Mouse (Mus musculus) embryonic facial prominence, embryonic 12.5 days (tissue): ENCODE measurements around the gene Dffb. TPM values are rescaled to one million over a fixed set of nuclear protein-coding genes. Genes with fewer than 3 reads are reported as not detected.

Experiments used
- ATAC-seq: fragments of 200-750 bp; cut with Nextera tagmentation; 2 replicates; pipeline ENCODE4 v1.8.0; 2017; ENCODE audit not compliant: insufficient number of reproducible peaks, insufficient read depth, low FRiP score, low TSS enrichment
- H3K27ac ChIP-seq: fragments of 300-500 bp; sonication (generic); 2 replicates; pipeline ENCODE4 v1.5.1; 2016; ENCODE audit warnings: mild to moderate bottlenecking
- H3K27me3 ChIP-seq: fragments of 300-500 bp; sonication (generic); 2 replicates; pipeline ENCODE4 v1.6.1; 2016; ENCODE audit warnings: mild to moderate bottlenecking, moderate library complexity
- H3K36me3 ChIP-seq: fragments of 300-500 bp; sonication (generic); 2 replicates; pipeline ENCODE4 v1.6.1; 2016; ENCODE audit warnings: mild to moderate bottlenecking
- H3K4me1 ChIP-seq: fragments of 300-500 bp; sonication (generic); 2 replicates; pipeline ENCODE4 v1.6.1; 2016
- H3K4me2 ChIP-seq: fragments of 300-500 bp; sonication (generic); replicated peaks from 2 replicates; pipeline ENCODE4 v1.6.1; 2016; ENCODE audit warnings: mild to moderate bottlenecking, moderate library complexity
- H3K4me3 ChIP-seq: fragments of 300-500 bp; sonication (generic); 2 replicates; pipeline ENCODE4 v1.5.1; 2016; ENCODE audit warnings: mild to moderate bottlenecking
- H3K9ac ChIP-seq: fragments of 300-500 bp; sonication (generic); 2 replicates; pipeline ENCODE4 v1.6.1; 2016; ENCODE audit warnings: mild to moderate bottlenecking, moderate library complexity
- H3K9me3 ChIP-seq: fragments of 300-500 bp; sonication (generic); 2 replicates; pipeline ENCODE4 v1.6.1; 2016; ENCODE audit warnings: mild to moderate bottlenecking, moderate library complexity
- WGBS: fragments of 180-500 bp; shearing (Covaris S2); methylation state at CpG from one replicate; pipeline ENCODE4 v1.1.7; 2016; 5-methylcytosine and 5-hydroxymethylcytosine counted together
- polyA plus RNA-seq: library from polyadenylated mRNA; unstranded; fragments of >200 nt; fragmentation: Nextera tagmentation; extraction: Ambion mirVana; gene quantifications from 2 replicates; pipeline ENCODE4 v1.2.1, GENCODE M21; 2016

Dffb gene
- polyA plus RNA-seq, result 14.8 and 15.5 TPM in 2 replicates

DNA sequence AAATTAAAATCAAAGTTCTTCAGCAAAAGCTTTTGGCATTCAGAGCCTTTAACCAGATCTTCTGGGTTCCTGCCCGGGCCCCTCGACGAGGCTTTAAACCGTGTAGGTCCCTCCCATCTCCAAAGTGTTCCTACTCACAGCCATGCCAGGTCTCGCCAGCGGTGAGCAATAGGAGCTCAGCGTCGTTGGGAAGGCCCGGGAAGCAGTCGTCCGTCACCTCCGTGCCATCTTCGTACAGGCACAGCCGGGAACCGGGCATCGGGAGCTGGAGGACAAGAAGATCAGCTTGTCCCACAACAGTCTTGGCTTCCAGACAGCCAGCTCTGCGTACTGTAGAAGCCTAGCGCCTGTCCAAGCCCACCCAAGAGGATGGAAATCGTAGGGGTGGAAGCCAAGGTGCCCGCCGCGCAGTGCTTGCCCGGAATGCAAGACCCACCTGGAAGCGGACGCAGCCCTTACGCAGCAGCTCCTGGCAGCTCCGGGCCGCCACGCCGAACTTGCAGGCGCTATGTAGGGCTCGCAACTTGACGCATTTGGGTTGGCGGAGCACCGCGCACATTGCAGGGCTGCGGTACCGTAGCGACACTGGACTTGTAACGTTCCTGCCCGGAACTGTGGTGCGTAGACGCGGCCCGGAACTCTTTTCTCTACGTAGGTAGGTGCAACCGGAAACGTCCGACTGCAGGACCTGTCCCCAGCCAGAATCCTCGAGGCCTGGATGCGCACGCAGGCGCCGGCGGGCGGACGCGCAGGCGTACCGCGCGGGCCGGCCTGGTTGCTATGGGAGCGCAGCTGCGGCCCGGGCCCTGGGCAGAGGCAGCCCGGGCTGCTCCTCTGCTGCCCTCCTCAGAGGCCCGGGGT lies at the start of gene Dffb, which contains the start of gene Cep104:
Gene Dffb (minus strand): TSS at position 696 of the 861 bp plus-strand sequence.
Gene Cep104 (plus strand): TSS at position 764 of the 861 bp plus-strand sequence.
- Histone ChIP-seq H3K4me2 (peak within 1 kb of the TSS; percentile 94), H3K27me3 (no peaks in the 10 kb centered on the region), H3K4me3 (peak within 1 kb of the TSS; percentile 95), H3K27ac (peak within 1 kb of the TSS; percentile 60), H3K9me3 (no peaks in the 10 kb centered on the region), H3K9ac (peak within 1 kb of the TSS; percentile 89), H3K36me3 (peaks cover 32% of the 10 kb centered on the region), H3K4me1 (peaks cover 14% of the 10 kb centered on the region)
- 2% methylated on average over 68 of the region's 68 CpGs for WGBS
- ATAC-seq, result peak; percentile 95

DNA sequence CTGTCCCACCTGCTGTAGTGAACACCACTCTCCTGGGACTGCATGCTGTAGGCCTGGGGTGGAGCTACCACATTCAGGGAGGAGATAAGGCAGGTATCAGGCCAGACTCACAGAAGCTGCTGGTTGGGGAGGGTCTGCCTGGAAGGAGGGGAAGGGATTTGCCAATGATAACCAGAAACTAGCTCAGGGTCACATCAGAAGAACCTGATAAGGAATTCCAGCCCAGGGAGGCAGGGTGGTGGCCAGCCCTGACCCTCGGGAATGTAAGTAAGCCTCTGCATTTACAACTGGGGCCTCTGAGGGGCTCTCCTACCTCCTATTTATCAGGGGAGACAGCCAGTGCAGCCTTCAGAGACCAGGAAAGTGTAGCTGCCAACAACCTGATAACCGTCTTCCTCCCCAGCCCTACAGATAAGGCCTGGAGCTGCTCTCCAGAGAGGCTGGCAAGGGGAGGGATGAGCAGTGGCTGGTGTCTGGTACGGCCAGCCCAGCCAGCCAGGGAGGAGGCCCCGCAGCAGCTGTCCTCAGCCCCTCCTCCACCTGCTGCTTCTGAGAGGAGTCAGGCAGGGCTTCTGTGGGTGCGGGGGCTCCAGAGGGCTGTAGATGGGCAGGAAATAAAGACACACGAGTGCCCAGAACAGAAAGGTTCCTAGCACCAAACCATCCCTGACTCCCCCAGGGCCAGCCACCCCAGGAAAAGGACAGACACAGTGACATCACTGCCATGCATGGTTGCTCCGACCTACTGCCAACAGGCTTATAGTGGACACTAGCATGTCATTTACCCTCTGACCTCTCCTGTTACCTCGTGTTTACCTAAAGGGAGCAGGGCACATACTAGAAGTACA lies 49.1 kb upstream of the Dffb start:
- H3K9me3 ChIP-seq, result no peaks in the 10 kb centered on the region
- no peak overlapping the region for H3K4me2 ChIP-seq
- no peak overlapping the region for H3K27ac ChIP-seq
- H3K4me3 ChIP-seq, result no peak overlapping the region
- WGBS, result 25% methylated on average over 8 of the region's 8 CpGs
- peaks cover 32% of the 10 kb centered on the region for H3K36me3 ChIP-seq
- no peak overlapping the region for H3K9ac ChIP-seq
- peaks cover 34% of the 10 kb centered on the region for H3K27me3 ChIP-seq
- H3K4me1 ChIP-seq, result peaks cover 10% of the 10 kb centered on the region
- ATAC-seq, result no peak

DNA sequence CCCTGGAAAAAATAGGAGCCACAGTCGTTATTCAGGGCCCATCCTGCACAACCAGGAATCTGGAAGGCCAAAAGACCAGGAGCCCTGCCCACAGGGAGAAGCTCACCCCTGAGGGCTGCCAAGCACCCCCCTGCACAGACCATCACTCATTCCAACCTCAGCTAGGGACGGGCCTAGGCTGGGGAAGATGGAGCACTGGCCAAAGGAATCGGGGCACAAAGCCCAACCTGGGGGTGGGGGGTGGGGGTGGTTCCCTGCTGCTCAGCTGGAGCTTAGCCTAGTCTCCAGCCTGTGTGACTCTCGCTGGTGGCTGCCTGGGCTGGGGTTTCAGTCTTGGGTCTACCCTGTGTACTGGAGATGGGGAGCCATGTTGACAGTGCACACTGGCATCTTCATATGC lies 47.9 kb upstream of the Dffb start:
- Histone ChIP-seq H3K4me1 (peaks cover 10% of the 10 kb centered on the region), H3K36me3 (peaks cover 43% of the 10 kb centered on the region), H3K9ac (no peak overlapping the region), H3K27ac (no peak overlapping the region), H3K4me2 (no peak overlapping the region), H3K9me3 (no peaks in the 10 kb centered on the region), H3K4me3 (no peak overlapping the region), H3K27me3 (peaks cover 34% of the 10 kb centered on the region)
- 45% methylated on average over 4 of the region's 4 CpGs for WGBS
- no peak for ATAC-seq

DNA sequence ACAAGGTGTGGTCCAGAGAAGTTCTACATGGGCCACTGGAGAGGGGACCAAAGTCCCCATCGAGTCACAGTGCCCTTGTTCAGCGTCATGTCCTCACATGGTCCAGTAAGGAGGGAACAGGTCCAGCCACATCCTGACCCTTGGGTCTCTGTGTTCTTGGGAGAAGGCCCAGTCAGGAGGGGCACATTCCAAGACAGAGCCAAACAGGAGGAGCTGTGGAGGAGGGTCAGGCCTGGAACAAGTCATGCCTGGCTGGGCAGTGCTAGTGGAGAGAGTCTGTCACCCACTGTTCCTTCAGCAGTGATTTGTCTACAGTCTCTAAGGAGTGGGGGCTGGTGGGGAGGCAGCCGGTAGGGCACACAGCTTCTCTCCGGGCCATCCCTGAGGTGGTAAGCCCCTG lies 47.5 kb upstream of the Dffb start:
- Histone ChIP-seq H3K4me1 (peaks cover 10% of the 10 kb centered on the region), H3K27ac (no peak overlapping the region), H3K9me3 (no peaks in the 10 kb centered on the region), H3K4me2 (no peak overlapping the region), H3K27me3 (peaks cover 34% of the 10 kb centered on the region), H3K4me3 (no peak overlapping the region), H3K36me3 (peaks cover 48% of the 10 kb centered on the region), H3K9ac (no peak overlapping the region)
- no peak for ATAC-seq
- 70% methylated on average over 4 of the region's 4 CpGs for WGBS

DNA sequence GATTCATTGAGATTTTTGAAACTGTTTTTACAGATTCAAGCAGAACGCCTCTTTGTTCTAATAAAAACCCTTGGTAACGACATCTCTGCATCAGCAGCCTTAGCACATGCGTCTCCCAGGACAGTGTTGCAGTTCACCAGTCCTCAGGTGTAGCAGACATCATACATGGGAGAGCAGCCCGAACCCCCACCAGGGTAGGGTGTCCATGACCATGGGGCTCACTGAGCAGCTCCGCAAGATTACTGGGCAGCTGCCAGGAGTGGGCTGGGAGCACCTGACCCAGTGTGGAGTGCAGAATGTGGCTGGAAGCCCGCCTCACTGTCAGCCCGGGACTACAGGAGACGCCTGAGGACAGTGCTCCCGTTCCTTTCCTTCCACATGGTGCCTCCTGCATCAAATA lies 46.5 kb upstream of the Dffb start:
- H3K9ac ChIP-seq, result no peak overlapping the region
- H3K4me2 ChIP-seq, result no peak overlapping the region
- WGBS, result 87% methylated on average over 9 of the region's 9 CpGs
- H3K4me1 ChIP-seq, result peaks cover 10% of the 10 kb centered on the region
- H3K27me3 ChIP-seq, result peaks cover 25% of the 10 kb centered on the region
- H3K9me3 ChIP-seq, result no peaks in the 10 kb centered on the region
- ATAC-seq, result no peak
- H3K4me3 ChIP-seq, result no peak overlapping the region
- no peak overlapping the region for H3K27ac ChIP-seq
- peaks cover 57% of the 10 kb centered on the region for H3K36me3 ChIP-seq

DNA sequence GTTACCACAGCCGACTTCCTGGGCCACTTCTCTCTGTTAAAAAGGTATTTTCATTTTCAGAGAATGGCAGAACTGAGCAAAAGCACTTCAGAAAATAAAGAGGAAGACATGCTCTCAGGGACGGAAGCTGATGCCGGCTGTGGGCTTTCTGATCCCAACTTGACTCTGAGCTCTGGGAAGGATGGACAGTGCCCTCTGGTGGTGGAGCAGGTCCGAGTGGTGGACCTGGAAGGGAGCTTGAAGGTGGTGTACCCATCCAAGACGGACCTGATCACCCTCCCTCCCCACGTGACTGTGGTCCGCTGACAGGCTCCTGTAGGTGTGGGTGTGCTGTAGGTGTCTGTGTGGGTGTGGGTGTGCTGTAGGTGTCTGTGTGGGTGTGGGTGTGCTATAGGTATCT lies 44.6 kb upstream of the Dffb start:
- Histone ChIP-seq H3K9me3 (no peaks in the 10 kb centered on the region), H3K4me2 (no peak overlapping the region), H3K9ac (no peak overlapping the region), H3K27me3 (peaks cover 7% of the 10 kb centered on the region), H3K27ac (no peak overlapping the region), H3K36me3 (peaks cover 73% of the 10 kb centered on the region), H3K4me3 (no peak overlapping the region), H3K4me1 (no peaks in the 10 kb centered on the region)
- ATAC-seq, result no peak
- 77% methylated on average over 7 of the region's 7 CpGs for WGBS

DNA sequence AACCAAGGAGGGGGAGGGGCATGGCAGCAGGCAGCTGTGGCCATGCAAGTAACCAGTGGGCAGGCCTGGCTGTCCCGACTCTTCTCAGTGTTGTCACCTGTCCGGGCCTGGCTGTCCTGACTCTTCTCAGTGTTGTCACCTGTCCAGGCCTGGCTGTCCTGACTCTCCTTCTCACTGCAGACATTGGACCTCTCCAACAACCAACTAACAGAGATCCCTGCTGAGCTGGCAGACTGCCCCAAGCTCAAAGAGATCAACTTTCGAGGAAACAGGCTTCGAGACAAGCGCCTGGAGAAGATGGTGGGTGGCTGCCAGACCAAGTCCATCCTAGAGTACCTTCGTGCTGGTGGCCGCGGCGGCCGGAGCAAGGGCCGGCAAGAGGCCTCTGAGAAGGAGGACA lies 40.5 kb upstream of the Dffb start:
- H3K36me3 ChIP-seq, result peaks cover 60% of the 10 kb centered on the region

DNA sequence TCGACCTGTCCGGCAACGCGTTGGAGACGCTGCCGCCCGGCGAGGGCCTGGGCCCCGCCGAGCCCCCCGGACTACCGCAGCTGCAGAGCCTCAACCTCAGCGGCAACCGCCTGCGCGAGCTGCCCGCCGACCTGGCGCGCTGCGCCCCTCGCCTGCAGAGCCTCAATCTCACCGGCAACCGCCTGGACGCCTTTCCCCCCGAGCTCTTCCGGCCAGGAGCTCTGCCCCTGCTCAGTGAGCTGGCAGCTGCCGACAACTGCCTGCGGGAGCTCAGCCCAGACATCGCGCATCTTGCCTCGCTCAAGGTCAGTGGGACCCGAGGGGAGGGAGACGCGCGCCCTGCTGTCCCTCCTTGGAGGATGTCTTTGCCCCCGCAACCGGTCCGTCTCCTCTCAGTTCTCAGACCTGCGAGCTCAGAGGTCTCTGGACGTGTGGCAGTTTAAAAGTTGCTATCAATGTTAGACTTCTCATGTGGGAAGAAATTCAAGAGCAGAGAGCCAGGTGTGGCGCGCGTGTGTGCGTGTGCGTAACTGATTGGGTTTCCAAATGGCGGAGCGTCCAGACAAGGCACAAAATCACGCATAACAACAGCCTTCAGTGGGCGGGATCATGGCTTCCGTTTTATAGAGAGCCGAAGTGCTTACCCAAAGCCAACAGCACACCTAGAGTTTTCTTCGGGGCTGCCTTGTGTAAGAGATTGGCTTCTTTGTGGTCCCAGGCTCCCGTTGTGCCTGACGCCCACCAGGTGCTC lies 37.4 kb upstream of the Dffb start:
- peak overlapping the region; percentile 97 for H3K4me2 ChIP-seq
- H3K27ac ChIP-seq, result peak overlapping the region; percentile 50
- peaks cover 17% of the 10 kb centered on the region for H3K4me1 ChIP-seq
- peaks cover 30% of the 10 kb centered on the region for H3K36me3 ChIP-seq
- peak overlapping the region; percentile 100 for H3K4me3 ChIP-seq
- WGBS, result 2% methylated on average over 55 of the region's 55 CpGs
- H3K9ac ChIP-seq, result peak overlapping the region; percentile 98
- H3K9me3 ChIP-seq, result no peaks in the 10 kb centered on the region
- no peaks in the 10 kb centered on the region for H3K27me3 ChIP-seq
- ATAC-seq, result no peak

More for the DNA sequence above, 40.5 kb upstream of the Dffb start:
- Histone ChIP-seq H3K9me3 (no peaks in the 10 kb centered on the region), H3K4me2 (no peak overlapping the region), H3K4me1 (peaks cover 17% of the 10 kb centered on the region), H3K9ac (no peak overlapping the region), H3K27ac (no peak overlapping the region), H3K4me3 (no peak overlapping the region), H3K27me3 (no peaks in the 10 kb centered on the region)
- no peak for ATAC-seq
- WGBS, result 88% methylated on average over 11 of the region's 11 CpGs

DNA sequence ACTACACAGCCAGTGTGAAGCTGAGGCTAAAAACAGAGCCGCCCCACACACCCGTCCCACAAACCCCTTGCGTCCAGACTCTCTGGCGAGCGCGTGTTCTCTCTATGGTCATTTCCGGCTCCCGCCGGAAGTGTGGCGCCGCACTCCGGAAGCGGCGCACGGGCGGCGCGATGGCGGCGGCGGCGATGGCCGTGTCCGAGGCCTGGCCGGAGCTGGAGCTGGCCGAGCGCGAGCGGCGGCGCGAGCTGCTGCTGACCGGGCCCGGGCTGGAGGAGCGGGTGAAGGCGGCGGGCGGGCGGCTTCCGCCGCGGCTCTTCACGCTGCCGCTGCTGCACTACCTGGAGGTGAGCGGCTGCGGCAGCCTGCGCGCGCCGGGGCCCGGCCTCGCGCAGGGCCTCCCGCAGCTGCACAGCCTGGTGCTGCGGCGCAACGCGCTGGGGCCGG lies 36.7 kb upstream of the Dffb start, which contains the start of gene Lrrc47:
Gene Lrrc47 (plus strand): TSS at position 86 of the 444 bp plus-strand sequence.
- peaks cover 17% of the 10 kb centered on the region for H3K4me1 ChIP-seq
- peak within 1 kb of the TSS; percentile 98 for H3K9ac ChIP-seq
- H3K4me3 ChIP-seq, result peak within 1 kb of the TSS; percentile 100
- no peaks in the 10 kb centered on the region for H3K9me3 ChIP-seq
- H3K27ac ChIP-seq, result peak within 1 kb of the TSS; percentile 50
- peaks cover 30% of the 10 kb centered on the region for H3K36me3 ChIP-seq
- H3K27me3 ChIP-seq, result no peaks in the 10 kb centered on the region
- WGBS, result under 1% methylated on average over 56 of the region's 59 CpGs
- peak within 1 kb of the TSS; percentile 97 for H3K4me2 ChIP-seq
- peak; percentile 87 for ATAC-seq

DNA sequence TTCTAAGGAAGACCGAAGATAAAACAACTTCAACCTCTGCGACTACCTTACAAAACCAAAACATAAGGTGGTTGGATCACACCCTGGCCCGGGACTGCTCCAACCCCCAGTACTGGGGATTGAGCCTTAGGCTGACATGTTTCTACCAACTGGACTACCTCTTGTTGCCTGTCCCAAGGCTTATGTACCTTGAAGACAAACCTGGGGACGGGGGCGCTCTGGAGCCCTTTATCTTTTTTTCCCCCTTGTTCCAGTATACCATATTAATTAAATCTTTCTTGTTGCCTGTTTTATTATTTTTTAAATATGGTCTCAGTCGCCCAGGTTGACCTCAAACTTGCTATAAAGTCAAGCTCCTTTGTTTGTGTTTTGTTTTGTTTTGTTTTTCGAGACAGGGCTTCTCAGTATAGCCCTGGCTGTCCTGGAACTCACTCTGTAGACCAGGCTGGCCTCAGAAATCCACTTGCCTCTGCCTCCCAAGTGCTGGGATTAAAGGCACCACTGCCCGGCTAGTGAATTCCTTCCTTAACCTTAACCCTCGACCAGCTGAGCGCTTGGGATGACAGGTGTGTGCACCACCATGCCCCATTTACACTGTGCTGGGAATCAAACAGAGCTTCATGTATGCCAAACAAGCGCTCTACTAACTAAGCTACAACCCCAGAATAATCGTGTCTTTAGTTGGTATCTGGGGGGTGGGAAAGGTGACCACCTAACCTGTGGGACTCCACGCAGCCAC lies 36.1 kb upstream of the Dffb start:
- H3K36me3 ChIP-seq, result peaks cover 30% of the 10 kb centered on the region
- peak overlapping the region; percentile 100 for H3K4me3 ChIP-seq
- H3K9me3 ChIP-seq, result no peaks in the 10 kb centered on the region
- no peaks in the 10 kb centered on the region for H3K27me3 ChIP-seq
- 27% methylated on average over 13 of the region's 13 CpGs for WGBS
- peak overlapping the region; percentile 98 for H3K9ac ChIP-seq
- H3K4me2 ChIP-seq, result peak overlapping the region; percentile 97
- H3K4me1 ChIP-seq, result peaks cover 17% of the 10 kb centered on the region
- peak overlapping the region; percentile 50; the same call in 1 of the 2 replicates for H3K27ac ChIP-seq
- ATAC-seq, result no peak
